Mouse (Mus musculus): ENCODE measurements around the gene Ubtd2.
A peak's percentile ranks its signal among the peaks of the same experiment; 100 is the strongest.

Ubtd2 gene

DNA sequence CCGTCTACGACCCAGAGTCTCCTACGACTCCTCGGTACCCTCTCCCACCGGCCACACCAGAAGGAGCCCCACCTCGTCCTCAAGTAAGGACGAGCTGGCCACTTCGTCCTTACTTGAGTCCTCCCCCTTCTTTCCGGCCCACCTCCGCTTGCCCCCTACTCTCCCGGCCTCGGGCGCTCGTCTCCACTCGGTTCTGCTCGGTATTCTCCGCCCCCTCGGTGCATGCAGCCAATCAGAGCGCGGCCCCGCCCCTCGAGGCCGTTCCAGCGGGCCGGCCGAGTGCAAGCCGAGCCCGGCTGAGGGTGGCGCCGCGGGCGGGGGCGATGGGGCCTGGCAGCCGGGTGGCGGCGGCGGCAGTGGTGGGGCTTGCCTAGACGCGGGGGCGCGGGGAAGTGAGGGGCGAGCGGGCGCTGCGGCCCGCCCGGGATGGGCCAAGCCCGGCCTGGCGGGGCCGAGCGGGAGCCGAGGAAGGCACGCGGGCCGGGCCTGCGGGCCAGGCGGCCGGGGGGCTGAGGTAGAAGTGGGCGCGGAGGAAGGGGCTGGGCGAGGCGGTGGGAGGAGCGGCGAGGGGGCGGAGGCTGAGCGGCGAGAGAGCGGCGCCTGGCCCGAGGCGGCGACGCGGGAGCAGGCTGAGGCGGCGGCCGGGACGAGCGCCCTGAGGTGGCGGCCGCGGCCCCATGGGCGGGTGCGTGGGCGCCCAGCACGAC lies at the start of gene Ubtd2:
TSS of gene Ubtd2 (plus strand) at position 571 of the 707 bp plus-strand sequence.
- DNase-seq, result peak; percentile 99 to 100

DNA sequence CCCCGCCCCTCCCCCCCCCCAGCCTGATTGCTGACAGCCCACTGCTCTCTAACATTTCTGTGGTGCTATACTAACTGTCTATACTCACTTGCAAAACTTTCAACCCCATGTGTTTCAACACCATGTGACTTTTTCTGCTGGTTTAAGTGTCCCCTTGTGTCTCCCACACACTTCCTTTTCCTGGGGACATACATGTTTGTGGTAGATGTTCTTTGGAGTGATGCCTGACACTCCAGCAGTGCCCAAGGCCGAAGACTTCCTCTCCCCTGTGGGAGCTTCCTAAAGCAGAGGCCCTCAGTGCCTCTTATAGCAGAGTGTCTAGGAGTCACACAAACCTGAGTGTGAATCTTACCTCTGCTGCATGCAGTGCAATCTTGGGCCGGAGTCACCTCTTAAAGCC lies 47.3 kb upstream of the Ubtd2 start:
- DNase-seq, result no peak

DNA sequence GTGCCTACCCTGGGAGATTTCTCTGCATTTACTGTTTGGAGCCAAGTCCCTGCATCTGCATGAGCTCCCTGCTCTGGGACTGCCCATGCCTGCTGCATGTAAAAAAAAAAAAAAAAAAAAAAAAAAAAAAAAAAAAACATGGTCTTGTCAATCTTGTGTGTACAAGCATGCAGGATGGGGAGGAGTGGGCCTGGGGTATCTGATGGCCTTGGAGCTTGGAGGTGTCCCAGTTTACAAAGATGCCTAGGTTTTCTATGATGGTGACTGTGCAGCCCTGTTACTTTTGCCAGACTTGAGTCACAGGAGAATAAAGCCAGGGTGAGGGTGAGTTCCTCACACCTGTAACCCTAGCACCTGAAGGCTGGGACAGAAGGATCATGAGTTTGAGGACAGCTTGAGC lies 46.1 kb upstream of the Ubtd2 start:
- no peak for DNase-seq

DNA sequence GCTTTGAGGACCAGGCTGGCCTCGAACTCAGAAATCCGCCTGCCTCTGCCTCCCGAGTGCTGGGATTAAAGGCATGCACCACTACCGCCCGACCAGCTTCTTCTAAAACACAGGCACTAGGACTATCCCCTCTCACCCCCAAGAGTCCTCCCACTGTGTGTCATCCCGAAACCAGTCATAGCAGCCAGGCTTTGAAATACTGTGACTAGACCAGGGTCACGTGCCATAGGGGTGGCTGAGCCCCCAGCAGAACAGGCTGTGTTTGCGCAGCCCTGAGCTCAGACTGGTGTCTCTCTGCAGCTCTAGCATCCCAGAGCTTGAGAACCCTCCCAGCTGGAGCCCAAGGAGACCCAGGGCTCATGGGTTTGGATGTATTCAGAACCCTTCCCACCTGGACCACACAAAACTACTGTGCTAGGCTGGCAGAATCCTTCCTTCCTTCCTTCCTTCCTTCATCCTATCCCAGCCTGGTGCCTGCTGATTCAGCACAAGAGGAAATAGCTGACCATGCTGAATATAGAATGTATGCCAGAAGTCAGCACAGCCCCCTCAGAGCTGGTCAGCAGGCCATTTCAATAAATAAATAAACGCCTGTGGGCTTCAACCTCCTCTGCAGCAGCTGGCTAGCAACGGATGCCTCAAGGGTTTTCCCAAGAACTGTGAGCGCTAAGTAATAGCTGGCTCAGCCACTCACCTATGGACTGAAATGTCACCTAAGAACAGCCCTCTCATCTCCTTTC lies 45.2 kb upstream of the Ubtd2 start:
- no peak for DNase-seq

DNA sequence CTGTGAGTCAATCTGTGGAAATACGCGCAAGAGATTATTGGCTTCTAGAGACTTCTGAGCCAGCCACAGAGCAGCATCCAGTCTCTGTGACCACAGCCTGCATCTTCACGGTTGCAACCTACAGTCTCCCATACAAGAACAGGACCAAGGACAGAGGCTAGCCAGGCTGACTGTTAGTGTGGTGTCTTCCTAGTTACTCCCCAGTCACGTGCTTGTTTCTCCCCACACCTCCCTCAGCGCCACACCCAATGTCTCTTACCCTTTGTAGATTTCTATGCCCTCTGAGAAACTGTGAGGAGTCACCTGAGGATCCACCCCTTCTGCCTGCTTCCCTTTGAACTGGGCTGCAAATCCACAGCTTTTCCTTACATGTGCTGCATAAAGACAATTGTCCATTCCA lies 35.2 kb upstream of the Ubtd2 start:
- no peak for DNase-seq

DNA sequence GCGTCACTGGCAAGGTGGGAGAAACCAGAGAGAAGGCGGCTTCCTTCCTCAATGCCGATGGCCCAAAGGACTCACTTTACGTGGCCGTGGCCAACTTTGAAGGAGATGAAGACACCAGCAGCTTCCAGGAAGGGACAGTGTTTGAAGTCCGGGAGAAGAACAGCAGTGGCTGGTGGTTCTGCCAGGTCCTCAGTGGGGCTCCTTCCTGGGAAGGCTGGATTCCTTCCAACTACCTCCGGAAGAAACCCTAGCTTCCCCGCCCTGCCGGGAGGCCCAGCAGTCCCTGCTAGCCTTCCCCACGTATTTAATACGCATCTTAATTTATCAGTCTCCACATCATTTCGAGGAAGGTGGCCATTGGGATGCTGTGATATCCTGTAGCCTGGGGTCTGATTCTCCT lies 31.9 kb upstream of the Ubtd2 start:
- DNase-seq, result peak; percentile 55 to 56

DNA sequence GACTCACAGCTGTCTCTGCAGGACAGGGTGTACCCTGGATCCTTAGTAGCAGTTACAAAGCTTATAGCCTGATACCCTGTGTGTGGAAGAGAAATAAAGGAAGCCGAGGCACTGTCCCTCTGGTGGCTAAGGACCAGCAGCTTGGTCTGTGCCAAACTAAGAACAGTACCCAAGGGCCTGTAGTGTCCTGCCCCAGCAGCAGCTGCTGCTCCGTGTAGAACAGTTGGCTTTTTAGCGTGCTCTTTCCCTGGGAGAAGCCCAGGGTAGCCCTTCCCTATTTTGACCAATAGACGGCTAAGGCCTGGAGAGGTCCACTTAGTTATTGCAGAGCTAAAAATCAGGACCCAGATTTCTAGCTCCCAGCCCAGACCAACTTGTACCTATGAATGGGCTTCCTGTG lies 30.6 kb upstream of the Ubtd2 start:
- DNase-seq, result no peak

DNA sequence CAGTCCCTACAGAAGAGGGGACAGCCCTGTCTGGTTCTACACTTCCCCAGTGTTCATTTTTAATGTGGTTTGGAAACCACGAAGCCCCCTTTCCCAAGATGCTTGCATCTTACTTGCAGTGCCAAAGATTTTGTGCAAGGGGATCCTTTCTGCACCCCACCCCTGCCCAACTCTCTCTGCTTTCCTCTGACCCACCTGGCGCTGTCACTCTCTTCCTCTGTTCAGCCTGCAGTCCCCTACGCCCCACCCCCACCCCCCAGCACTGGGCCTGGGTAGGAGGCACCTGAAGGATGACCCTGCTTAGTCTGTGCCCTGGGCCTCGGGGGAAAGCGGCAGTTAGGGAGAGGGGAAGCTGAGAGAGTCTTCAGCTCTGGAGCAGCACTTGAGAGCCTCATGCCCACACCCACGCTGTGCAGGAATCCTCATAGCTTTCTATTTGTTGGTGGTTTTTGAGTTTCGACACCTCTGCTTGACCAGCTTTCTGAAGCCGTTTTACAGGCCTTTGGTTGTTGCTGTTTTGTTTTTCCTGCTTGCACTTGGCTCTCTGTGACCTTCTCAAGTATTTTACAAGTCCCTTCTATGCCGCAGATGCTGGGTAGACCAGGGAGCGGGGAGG lies 30.0 kb upstream of the Ubtd2 start:
- DNase-seq, result no peak

DNA sequence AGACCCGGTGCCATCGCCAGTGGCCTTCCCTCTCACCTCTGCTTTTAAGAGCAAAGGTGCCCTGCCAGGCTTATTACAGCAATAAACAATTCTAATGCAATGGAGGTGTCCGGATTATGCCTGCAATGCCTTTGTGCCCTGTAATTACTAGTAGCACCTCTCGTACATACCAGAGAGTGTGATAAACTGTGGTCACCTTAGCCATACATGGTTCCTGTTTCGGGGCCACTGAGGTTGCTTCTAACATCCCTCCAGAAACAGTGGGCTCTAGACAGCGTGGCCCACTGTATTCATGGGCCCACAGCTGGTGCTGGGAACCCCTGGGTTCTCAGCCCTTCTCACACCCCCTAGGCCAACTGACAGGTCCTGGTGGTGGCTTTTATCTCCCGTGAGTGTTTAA lies 27.6 kb upstream of the Ubtd2 start:
- DNase-seq, result no peak

DNA sequence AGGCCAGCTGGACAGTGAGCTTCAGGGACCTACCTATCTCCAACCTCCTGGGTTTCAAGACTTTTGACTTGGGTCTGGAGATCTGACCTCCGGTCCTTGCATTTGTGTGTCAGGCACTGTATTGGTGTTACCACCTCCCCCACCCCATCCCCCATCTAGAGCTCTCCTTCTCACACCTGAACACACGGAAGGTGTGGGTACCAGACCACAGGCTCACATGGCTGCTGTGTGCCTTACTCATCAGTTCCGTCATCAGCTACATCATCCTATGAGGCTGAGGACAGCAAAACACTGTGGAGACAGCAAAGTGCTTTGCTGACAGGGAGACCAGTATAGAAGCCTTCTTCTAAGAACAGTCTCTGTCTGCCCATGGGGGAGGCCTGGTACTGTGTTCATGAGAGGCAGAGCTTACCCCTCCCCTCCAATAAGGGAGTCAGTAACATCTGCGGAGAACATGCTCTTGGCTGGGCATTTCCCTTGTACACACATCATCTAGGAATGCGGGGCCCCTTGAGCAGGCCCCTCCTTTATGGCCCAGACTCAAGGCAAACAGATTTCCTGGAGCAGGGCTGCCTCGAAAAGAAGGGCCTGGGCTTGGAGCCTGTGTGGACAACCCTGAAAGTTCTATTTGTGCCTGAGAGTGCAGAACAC lies 19.6 kb upstream of the Ubtd2 start:
- DNase-seq, result no peak

DNA sequence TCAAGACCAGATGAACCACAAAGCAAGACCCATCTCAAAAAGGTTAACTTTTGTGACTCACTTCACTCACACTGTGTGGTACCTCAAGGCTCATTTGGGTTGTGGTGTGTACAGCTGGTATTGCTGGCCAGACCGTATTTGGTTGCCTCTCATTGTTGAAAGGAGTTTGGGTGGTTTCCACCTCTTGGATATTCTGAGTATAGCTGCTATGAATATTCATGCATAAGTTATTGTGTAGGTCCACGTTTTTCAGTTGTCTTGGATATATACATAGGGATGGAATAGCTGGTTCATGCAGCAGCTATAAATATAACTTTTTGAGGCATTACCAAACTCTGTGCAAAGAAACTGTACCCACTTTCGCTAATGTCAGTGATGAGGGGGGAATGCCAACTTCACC lies 12.6 kb upstream of the Ubtd2 start:
- no peak for DNase-seq

DNA sequence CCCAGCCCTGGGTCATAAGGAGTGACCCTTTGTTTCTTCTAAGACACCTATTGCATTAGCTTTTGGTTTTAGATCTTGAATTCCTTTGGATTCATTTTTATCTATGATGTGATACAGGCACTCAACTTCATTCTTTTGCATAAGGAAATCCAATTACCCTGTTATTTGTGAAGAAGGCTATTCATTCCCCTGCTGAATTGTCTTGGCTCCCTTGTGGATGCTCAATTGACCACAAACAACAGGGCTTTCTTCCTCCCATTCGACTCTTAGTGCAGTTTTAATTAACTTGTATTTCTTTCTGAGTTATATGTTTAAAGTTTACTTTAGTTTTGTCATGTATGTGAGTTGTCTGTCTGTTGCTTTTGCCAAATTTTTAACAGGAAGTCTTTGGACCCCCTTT lies 10.9 kb upstream of the Ubtd2 start:
- DNase-seq, result no peak

DNA sequence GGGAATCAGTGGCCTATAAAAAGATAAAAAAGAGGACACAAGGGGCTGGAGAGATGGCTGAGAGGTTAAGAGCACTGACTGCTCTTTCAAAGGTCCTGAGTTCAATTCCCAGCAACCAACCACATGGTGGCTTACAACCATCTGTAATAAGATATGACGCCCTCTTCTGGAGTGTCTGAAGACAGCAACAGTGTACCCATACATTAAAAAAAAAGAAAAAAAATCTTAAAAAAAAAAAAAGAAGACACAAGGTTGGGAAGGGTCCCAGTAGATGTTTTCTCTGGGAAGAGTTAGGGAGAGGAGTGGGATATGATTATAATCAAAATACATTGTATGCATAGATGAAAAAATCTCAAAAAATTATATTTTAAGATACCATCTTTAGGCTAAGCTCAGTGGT lies 10.0 kb upstream of the Ubtd2 start:
- DNase-seq, result no peak

DNA sequence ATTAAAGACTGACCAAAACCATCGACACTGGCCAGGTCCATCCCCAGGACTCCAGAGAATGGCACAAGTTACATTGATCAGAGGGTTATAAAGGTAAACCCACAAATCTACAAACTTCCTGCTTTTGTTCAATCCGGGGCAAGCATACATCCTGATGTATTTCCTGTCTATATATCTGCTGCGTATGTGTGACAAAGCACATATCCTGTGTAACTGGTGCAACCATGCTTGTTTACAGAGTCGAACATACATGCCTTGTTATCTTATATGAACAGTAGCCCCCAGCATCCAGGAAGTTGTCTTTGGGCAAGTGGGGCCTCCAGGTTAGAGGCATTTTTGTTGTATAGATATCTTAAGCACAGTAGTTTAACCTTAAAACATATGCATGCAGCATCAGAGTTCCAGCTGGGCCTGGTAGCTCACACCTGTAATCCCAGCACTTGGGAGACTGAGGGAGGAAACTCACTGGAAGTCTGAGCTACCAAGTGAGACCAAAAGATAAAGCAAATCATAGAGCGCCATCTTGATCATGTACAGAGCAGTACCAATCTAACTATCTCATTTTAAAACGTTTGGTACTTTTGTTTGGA lies 9.4 kb upstream of the Ubtd2 start:
- no peak for DNase-seq

DNA sequence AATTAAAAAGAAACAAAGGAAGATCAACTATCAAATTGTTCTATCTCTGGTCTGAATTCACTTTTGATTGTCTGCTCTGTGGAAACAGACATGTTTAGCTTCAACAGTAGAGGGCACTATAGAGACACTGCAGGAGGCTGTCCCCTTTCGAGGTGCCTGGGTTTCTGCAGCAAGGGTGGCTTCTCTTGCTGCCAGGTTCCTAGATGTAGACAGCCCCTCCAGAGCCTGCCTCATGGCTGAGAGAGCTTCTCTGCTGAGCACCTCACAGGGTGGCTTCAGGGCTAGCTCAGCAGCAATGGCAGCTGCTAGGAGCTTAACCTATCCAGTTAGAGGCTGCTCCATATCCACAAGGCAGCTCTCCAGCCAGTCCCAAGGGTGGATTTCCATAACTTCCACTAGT lies 5.0 kb upstream of the Ubtd2 start:
- peak; percentile 70 to 73 for DNase-seq

DNA sequence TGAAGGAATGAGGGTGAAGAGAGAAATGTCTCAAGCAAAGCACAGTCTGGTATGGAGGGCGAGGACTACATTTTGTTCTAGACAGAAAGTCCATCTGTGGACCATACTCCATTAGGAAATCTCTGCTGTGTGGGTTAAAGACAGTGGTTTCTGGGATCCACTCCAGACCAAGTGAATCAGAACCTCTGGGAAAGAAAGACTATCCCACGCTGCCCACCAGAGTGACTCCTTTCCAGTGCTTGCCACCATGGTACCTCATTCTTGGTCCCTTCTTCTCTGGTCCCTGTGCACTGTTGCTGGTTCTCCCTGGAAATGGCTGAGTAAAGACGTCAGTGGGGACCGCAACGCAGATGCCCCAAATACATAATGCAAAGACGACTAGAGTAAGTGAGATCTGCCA lies 3.9 kb upstream of the Ubtd2 start:
- DNase-seq, result no peak

DNA sequence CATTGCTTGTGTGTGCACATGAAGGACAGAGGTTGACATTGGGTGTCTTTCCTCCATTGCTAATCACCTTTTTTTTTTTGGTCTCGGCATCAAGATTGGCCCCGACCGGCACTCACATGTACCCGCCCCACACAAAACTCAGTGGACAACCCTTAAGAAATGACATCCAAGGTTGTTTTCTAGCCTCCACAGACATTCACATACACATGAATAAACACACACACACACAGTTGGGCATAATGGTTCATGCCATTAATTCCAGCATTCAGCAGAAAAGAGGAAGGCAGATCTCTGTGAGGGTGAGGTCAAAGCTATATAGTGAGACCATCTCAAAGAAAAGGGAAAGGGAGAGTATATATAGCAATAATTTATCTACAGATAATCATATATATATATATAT lies 2.4 kb upstream of the Ubtd2 start:
- DNase-seq, result no peak

DNA sequence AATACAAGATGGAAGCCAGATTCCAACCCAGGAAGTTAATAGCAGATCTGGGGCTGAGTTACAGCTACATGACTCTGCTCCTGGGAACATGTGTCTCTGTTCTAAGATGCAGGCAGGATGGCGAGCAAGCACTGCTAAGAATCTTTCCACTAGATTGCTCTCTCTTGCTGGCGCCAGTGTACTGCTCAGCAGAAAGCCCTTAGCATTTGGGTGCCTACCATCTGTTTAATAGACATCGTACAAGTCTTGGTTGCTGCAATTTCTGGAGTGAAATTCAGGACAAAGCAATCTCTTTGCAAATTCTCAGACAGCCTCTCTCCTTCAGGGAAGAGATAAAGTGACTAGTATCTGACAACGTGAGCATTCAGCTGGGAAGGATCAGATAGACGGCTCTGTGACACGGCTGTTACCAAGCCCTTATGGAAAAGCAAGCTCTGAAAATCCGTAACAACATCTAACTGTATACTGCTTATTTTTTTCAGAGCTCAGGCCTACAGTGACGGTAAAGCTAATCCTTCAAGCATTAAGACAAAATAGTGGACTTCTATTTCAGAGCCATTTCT lies 1.7 kb upstream of the Ubtd2 start:
- DNase-seq, result peak; percentile 45 to 47

DNA sequence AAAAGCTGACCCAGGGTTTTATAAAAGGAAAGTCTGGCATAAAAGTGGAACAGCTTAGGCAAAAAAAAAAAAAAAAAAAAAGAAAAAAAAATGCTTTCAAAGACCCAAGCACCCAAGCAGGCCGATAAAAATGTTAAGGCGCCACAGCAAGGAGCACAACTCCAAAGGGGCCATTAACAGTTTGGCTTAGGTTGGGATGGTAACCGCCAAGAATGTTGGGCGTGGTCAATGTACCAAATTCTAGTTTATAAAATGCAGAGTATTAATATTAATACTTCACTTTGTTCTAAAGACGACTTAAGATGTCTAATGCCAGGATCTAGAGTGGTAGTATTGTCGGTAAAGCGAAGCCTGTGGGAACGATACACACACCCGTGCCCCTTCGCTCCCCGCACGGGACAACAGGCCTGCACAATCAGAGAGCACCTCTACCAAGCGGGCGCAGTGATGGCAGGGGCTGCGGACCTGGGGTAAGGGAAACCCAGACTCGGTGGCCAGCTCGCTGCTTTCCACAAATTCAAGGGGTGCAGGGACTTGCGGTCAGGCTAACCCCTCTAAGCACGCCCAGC lies 855 bp upstream of the Ubtd2 start:
- DNase-seq, result no peak

DNA sequence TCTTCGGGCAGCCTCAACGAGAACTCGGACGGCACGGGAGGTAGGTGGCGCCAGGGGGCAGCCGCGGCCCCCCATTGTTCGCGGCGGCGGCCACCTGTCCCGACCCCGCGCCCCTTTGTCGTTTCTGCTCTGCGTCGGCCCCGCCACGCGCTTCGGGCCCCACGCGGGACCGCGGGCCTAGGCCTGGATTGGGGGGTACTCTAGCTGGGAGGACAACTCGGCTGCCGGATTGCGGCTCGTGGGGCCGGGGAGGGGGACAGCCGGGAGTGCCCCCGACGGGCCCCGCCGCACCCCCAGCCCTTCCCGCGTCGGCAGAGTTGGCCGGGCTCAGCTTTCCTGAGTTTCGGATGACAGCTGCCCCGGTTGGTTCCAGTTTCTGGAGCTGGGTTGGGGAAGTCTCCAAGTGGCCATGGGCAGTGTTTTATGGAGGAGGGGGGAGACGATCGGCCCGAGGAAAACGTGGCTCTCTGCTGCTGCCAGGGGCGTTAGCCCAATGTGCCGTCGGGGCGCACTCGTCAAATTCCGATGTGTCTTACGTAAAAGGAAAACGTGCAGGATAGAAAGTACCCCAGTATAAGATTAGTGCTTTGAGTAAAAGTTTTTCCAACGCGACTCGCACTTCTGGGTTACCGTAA lies 454 bp downstream of the Ubtd2 start:
- no peak for DNase-seq

DNA sequence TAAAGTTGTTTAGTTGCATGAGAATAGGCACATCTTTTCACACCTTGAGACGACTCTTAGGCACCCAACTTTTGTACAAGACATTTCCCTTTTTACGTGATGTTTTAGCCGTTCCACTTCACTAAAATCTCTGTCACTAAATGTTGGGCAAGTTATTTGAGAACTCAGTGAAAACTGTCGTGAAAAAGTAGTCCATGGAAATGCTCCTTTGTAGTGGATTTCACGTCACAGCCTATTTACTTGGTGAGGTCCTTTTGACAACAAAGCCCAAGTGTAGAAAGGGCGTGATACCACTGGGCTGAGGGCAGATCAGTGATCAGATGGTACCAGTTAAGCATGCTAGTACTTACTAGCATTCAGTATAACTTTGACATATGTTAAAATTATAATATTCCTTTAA lies 1.2 kb downstream of the Ubtd2 start:
- DNase-seq, result no peak

DNA sequence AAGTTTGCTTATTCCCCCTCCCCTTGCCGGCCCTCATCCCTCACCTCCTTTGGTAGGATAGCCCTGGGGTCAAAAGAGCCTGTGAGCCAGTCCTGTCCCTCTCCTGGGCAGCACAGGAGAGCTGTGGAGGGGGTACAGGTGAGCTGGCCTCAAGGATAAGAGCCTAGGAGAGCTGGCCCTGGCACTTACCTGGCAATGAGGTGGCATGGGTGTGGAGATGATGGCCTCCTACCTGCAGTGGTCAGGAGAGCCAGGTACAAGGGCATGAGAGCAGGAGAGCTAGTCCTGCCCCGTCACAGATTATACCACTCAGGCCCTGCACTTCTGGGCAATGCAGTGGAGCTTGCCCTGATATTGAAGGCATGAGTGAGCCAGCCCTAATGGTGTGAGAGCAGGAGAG lies 9.1 kb downstream of the Ubtd2 start:
- DNase-seq, result no peak

Data from cerebellum, postnatal 25 days (tissue).